10 mouse cellular contexts compared by ENCODE assay signal in the genomic region with DNA sequence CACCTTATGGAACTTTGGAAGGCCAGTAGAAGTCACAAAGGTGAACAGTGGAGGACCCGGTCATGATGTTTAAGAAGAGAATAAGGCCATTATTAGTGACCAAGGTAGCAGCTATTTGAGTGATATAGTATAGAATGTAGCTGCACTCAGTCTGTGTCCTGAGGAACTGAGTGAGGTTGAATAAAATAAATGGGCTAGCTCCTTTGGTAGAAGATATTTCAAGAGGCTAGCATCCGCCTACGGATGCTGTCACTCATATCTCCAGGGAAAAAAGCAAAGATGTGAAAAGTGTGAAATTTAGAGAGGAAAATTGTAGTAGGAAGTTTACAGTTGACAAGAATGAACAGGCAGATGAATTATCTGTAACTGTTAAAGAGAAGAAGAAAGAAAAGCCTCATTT.
"Had no signal": no experiment of that assay in that cellular context is flagged by ENCODE, and none has a peak within 500 bp of the region (broad histone marks: within the 10 kb centered on the region; RNA-seq: fewer than 3 reads in every experiment).

No protein-coding gene starts in this region.

- DNase-seq: right cerebral cortex, postnatal 14 days; right cerebral cortex, postnatal 25 days; right cerebral cortex, postnatal 4 days; spleen, adult 18-20 months; thymus, adult 18-20 months; thymus, adult 2 months; thymus, postnatal 14 days; thymus, postnatal 25 days; thymus, postnatal 36 days; thymus, postnatal 4 days had no signal
